Mouse (Mus musculus): ENCODE data around the gene Cenpu. TPM values are rescaled to one million over a fixed set of nuclear protein-coding genes. Genes with fewer than 3 reads are reported as not detected.

Cenpu gene
- polyA plus RNA-seq, 1 experiment from 2014 or later, result 8.2 TPM

GRCm38 (mm10) chr8:46618639-46619320, 67.0 kb downstream of the Cenpu start:
- no peaks in the 10 kb centered on the region for H3K36me3 ChIP-seq (replicated peaks; ENCODE audit: insufficient read depth, low read length)
- 10% methylated on average over 10 of the region's 10 CpGs for WGBS (ENCODE audit: insufficient replicate concordance)
- TF ChIP-seq EP300 (IDR thresholded peaks at IDR 0.05; ENCODE audit: low read depth) (no peak), CTCF (IDR thresholded peaks at IDR 0.05; ENCODE audit: low read depth) (no peak)
- H3K27me3 ChIP-seq (ENCODE audit: insufficient read depth, low read length), result no peaks in the 10 kb centered on the region
- peak overlapping the region; percentile 89; the same call in 1 of the 2 replicates for H3K27ac ChIP-seq (ENCODE audit: low read depth)
- peak overlapping the region; percentile 87 for H3K4me2 ChIP-seq (ENCODE audit: low read depth, low read length)
- peak overlapping the region; percentile 81 for H3K9ac ChIP-seq (replicated peaks)
- DNase-seq (no peak), ATAC-seq (no peak)
- H3K9me3 ChIP-seq (ENCODE audit: low read length), result no peaks in the 10 kb centered on the region
- peaks cover 19% of the 10 kb centered on the region for H3K4me1 ChIP-seq (ENCODE audit: insufficient read depth)
- H3K4me3 ChIP-seq (ENCODE audit: low read depth, low read length), result peak overlapping the region; percentile 86

DNA sequence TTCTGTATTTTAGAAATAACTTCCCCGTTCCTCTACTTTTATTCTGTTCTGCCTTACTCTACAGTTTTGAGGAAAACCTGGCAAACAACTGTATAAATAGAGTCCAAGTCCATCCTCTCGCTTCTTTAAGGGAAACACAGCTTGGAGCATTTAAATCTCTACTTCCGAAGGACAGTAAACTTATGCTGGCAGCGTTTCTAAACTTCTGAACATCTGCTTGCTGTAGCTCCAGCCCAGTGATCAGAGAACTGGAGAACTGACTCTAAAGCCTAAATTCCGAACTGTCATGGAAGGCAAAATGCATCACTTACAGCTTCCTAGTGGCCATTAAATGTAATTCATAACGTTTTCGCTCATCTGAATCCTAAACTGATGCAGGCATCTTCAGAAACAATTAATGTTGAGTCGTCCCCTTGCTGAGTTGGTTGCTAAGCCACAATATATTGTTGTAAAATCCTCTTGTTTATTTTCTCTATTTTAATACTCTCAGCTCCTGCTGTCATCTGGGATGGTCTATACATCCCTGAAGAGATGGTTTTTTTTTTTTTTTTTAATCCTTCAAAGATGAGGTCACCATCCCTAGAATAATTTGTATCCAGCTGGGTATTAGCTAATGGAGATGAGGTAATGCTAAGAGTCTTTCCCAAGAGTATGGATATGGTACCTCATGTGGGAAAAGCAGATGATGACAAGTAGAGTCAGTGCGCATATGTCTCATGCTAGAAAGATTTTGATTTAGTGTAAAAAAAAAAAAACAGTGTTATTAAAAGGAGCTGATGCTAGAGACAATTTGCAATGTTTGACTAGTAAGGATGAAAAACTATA, 70.8 kb downstream of the Cenpu start:
- Histone ChIP-seq H3K27ac (ENCODE audit: low read depth) (no peak overlapping the region), H3K4me1 (ENCODE audit: insufficient read depth) (peaks cover 26% of the 10 kb centered on the region), H3K27me3 (ENCODE audit: insufficient read depth, low read length) (no peaks in the 10 kb centered on the region), H3K9ac (replicated peaks) (no peak overlapping the region), H3K36me3 (replicated peaks; ENCODE audit: insufficient read depth, low read length) (no peaks in the 10 kb centered on the region), H3K4me3 (ENCODE audit: low read depth, low read length) (no peak overlapping the region), H3K9me3 (ENCODE audit: low read length) (no peaks in the 10 kb centered on the region), H3K4me2 (ENCODE audit: low read depth, low read length) (no peak overlapping the region)
- ATAC-seq (no peak), DNase-seq (no peak)
- TF ChIP-seq EP300 (IDR thresholded peaks at IDR 0.05; ENCODE audit: low read depth), result no peak
- TF ChIP-seq CTCF (IDR thresholded peaks at IDR 0.05; ENCODE audit: low read depth), result no peak
- WGBS (ENCODE audit: insufficient replicate concordance), result 85% methylated on average over 9 of the region's 9 CpGs

DNA sequence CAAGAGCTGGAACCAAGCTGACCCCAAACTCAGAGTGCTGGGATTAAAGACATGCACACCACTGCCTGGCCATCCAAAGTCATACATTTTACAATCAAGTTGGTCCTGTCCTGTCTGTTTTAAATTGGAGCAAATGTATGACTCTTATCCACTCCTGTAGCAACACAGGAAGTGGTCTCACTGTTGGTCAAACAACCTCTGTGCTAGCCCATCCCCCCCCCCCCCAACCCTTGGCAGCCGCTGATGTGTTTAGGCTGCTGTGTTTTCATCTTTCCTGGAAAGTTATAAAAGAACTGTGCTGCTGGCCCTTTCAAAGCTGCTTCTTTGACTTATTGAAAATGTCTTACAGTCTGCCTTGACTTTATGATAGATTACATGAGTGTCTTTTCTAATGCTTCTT, 73.3 kb downstream of the Cenpu start:
- Histone ChIP-seq H3K36me3 (replicated peaks; ENCODE audit: insufficient read depth, low read length) (peaks cover 2% of the 10 kb centered on the region; the same call in 1 of the 2 replicates), H3K4me2 (ENCODE audit: low read depth, low read length) (no peak overlapping the region), H3K9me3 (ENCODE audit: low read length) (no peaks in the 10 kb centered on the region), H3K4me3 (ENCODE audit: low read depth, low read length) (no peak overlapping the region), H3K4me1 (ENCODE audit: insufficient read depth) (peaks cover 21% of the 10 kb centered on the region), H3K27me3 (ENCODE audit: insufficient read depth, low read length) (no peaks in the 10 kb centered on the region), H3K9ac (replicated peaks) (no peak overlapping the region), H3K27ac (ENCODE audit: low read depth) (no peak overlapping the region)
- no peak for ATAC-seq
- DNase-seq, result no peak
- TF ChIP-seq EP300 (IDR thresholded peaks at IDR 0.05; ENCODE audit: low read depth), result no peak
- WGBS (ENCODE audit: insufficient replicate concordance), result 25% methylated on average over 1 of the region's 1 CpGs

DNA sequence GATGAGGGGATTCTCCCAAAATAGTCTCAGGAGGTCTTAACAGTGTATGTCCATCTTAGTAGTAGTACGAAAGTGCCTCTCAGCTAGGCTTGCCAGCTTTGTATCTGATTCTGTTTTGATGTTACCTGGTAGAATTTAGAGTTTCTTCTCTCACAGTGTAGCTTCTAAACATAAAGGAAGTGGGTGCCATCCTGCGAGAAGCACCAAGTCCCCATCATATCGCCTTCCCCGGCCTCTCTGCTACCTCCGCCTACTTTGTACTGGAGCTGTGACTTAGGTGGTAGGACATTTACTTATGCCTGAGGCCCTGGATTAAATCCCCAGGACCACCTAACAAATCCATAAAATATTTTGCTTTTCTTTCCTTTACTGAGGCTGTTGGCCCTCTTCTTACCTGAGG, 74.8 kb downstream of the Cenpu start:
- H3K9ac ChIP-seq (replicated peaks), result no peak overlapping the region
- no peaks in the 10 kb centered on the region for H3K9me3 ChIP-seq (ENCODE audit: low read length)
- no peaks in the 10 kb centered on the region for H3K27me3 ChIP-seq (ENCODE audit: insufficient read depth, low read length)
- DNase-seq (no peak), ATAC-seq (no peak)
- no peak overlapping the region for H3K4me2 ChIP-seq (ENCODE audit: low read depth, low read length)
- TF ChIP-seq CTCF (IDR thresholded peaks at IDR 0.05; ENCODE audit: low read depth) (no peak), EP300 (IDR thresholded peaks at IDR 0.05; ENCODE audit: low read depth) (no peak)
- H3K36me3 ChIP-seq (replicated peaks; ENCODE audit: insufficient read depth, low read length), result peaks cover 7% of the 10 kb centered on the region
- peaks cover 21% of the 10 kb centered on the region for H3K4me1 ChIP-seq (ENCODE audit: insufficient read depth)
- no peak overlapping the region for H3K4me3 ChIP-seq (ENCODE audit: low read depth, low read length)
- no peak overlapping the region for H3K27ac ChIP-seq (ENCODE audit: low read depth)
- 91% methylated on average over 5 of the region's 5 CpGs for WGBS (ENCODE audit: insufficient replicate concordance)

- WGBS (ENCODE audit: insufficient replicate concordance), result 66% methylated on average over 7 of the region's 7 CpGs
- no peak for ATAC-seq
- no peaks in the 10 kb centered on the region for H3K9me3 ChIP-seq (ENCODE audit: low read length)
Observed at GRCm38 (mm10) chr8:46627881-46628280, 76.1 kb downstream of the Cenpu start.

GRCm38 (mm10) chr8:46628645-46629044, 76.8 kb downstream of the Cenpu start:
- Histone ChIP-seq H3K9me3 (ENCODE audit: low read length) (no peaks in the 10 kb centered on the region), H3K4me2 (ENCODE audit: low read depth, low read length) (no peak overlapping the region), H3K4me3 (ENCODE audit: low read depth, low read length) (no peak overlapping the region), H3K9ac (replicated peaks) (no peak overlapping the region), H3K4me1 (ENCODE audit: insufficient read depth) (peaks cover 21% of the 10 kb centered on the region), H3K27ac (ENCODE audit: low read depth) (no peak overlapping the region), H3K36me3 (replicated peaks; ENCODE audit: insufficient read depth, low read length) (peaks cover 23% of the 10 kb centered on the region), H3K27me3 (ENCODE audit: insufficient read depth, low read length) (no peaks in the 10 kb centered on the region)
- TF ChIP-seq CTCF (IDR thresholded peaks at IDR 0.05; ENCODE audit: low read depth) (no peak), EP300 (IDR thresholded peaks at IDR 0.05; ENCODE audit: low read depth) (no peak)
- DNase-seq (no peak), ATAC-seq (no peak)
- WGBS (ENCODE audit: insufficient replicate concordance), result 74% methylated on average over 1 of the region's 1 CpGs

More at GRCm38 (mm10) chr8:46627881-46628280, 76.1 kb downstream of the Cenpu start:
- no peak overlapping the region for H3K27ac ChIP-seq (ENCODE audit: low read depth)
- peaks cover 21% of the 10 kb centered on the region for H3K4me1 ChIP-seq (ENCODE audit: insufficient read depth)
- DNase-seq, result no peak
- no peaks in the 10 kb centered on the region for H3K27me3 ChIP-seq (ENCODE audit: insufficient read depth, low read length)
- H3K4me2 ChIP-seq (ENCODE audit: low read depth, low read length), result no peak overlapping the region
- no peak for TF ChIP-seq EP300 (IDR thresholded peaks at IDR 0.05; ENCODE audit: low read depth)
- TF ChIP-seq CTCF (IDR thresholded peaks at IDR 0.05; ENCODE audit: low read depth), result no peak
- peaks cover 18% of the 10 kb centered on the region for H3K36me3 ChIP-seq (replicated peaks; ENCODE audit: insufficient read depth, low read length)
- H3K4me3 ChIP-seq (ENCODE audit: low read depth, low read length), result no peak overlapping the region
- no peak overlapping the region for H3K9ac ChIP-seq (replicated peaks)

Other genes starting within 250 kb of the Cenpu start
- gene Acsl1, start 81.0 kb upstream of the Cenpu start, polyA plus RNA-seq (2015; fragmentation: Nextera tagmentation; extraction: Ambion mirVana), result 428 and 466 TPM in 2 replicates
- 4.2 and 4.5 TPM in 2 replicates for gene Primpol, start 65.2 kb downstream of the Cenpu start, polyA plus RNA-seq (2015; fragmentation: Nextera tagmentation; extraction: Ambion mirVana)
- 19.0 and 20.7 TPM in 2 replicates for gene Casp3, start 65.3 kb downstream of the Cenpu start, polyA plus RNA-seq (2015; fragmentation: Nextera tagmentation; extraction: Ambion mirVana)
- 23.1 and 24.3 TPM in 2 replicates for gene Irf2, start 187.7 kb downstream of the Cenpu start, polyA plus RNA-seq (2015; fragmentation: Nextera tagmentation; extraction: Ambion mirVana)